Mouse (Mus musculus): ENCODE data around the gene Egfr. TPM values are rescaled to one million over a fixed set of nuclear protein-coding genes. Genes with fewer than 3 reads are reported as not detected.
A peak's percentile ranks its signal among the peaks of the same experiment; 100 is the strongest.

Gene Egfr
- polyA plus RNA-seq, 1 experiment from 2014 or later: 6.0 TPM

GRCm38 (mm10) chr11:16863547-16863946, 111.5 kb downstream of the Egfr start:
- Histone ChIP-seq H3K9me3 (ENCODE audit: control insufficient read depth, low read length) (no peaks in the 10 kb centered on the region), H3K36me3 (ENCODE audit: control insufficient read depth, insufficient read depth, low read length) (no peaks in the 10 kb centered on the region), H3K4me2 (replicated peaks; ENCODE audit: low read depth, low read length) (no peak overlapping the region), H3K27me3 (ENCODE audit: control insufficient read depth, insufficient read depth, low read length) (no peaks in the 10 kb centered on the region), H3K4me3 (ENCODE audit: low read length) (no peak overlapping the region), H3K4me1 (ENCODE audit: control insufficient read depth, insufficient read depth, low read length) (no peaks in the 10 kb centered on the region), H3K9ac (ENCODE audit: low read depth, low read length) (no peak overlapping the region), H3K27ac (ENCODE audit: low read depth, low read length) (no peak overlapping the region)
- no peak for ATAC-seq (ENCODE audit: low FRiP score, low TSS enrichment)

GRCm38 (mm10) chr11:16864980-16865561, 113.1 kb downstream of the Egfr start:
- Histone ChIP-seq H3K4me3 (ENCODE audit: low read length) (no peak overlapping the region), H3K4me2 (replicated peaks; ENCODE audit: low read depth, low read length) (no peak overlapping the region), H3K9ac (ENCODE audit: low read depth, low read length) (no peak overlapping the region), H3K27me3 (ENCODE audit: control insufficient read depth, insufficient read depth, low read length) (no peaks in the 10 kb centered on the region), H3K9me3 (ENCODE audit: control insufficient read depth, low read length) (no peaks in the 10 kb centered on the region), H3K36me3 (ENCODE audit: control insufficient read depth, insufficient read depth, low read length) (peaks cover 3% of the 10 kb centered on the region; the same call in 1 of the 2 replicates), H3K4me1 (ENCODE audit: control insufficient read depth, insufficient read depth, low read length) (no peaks in the 10 kb centered on the region), H3K27ac (ENCODE audit: low read depth, low read length) (no peak overlapping the region)
- ATAC-seq (ENCODE audit: low FRiP score, low TSS enrichment): no peak; the same call in 1 of the 2 replicates
- WGBS: 57% methylated on average over 3 of the region's 3 CpGs

GRCm38 (mm10) chr11:16868051-16868450, 116.0 kb downstream of the Egfr start:
- ATAC-seq (ENCODE audit: low FRiP score, low TSS enrichment): no peak
- no peaks in the 10 kb centered on the region for H3K4me1 ChIP-seq (ENCODE audit: control insufficient read depth, insufficient read depth, low read length)
- no peak overlapping the region for H3K4me2 ChIP-seq (replicated peaks; ENCODE audit: low read depth, low read length)
- no peaks in the 10 kb centered on the region for H3K9me3 ChIP-seq (ENCODE audit: control insufficient read depth, low read length)
- 75% methylated on average over 6 of the region's 6 CpGs for WGBS
- H3K4me3 ChIP-seq (ENCODE audit: low read length): no peak overlapping the region
- no peak overlapping the region for H3K27ac ChIP-seq (ENCODE audit: low read depth, low read length)
- no peak overlapping the region for H3K9ac ChIP-seq (ENCODE audit: low read depth, low read length)
- no peaks in the 10 kb centered on the region for H3K27me3 ChIP-seq (ENCODE audit: control insufficient read depth, insufficient read depth, low read length)
- peaks cover 3% of the 10 kb centered on the region; the same call in 1 of the 2 replicates for H3K36me3 ChIP-seq (ENCODE audit: control insufficient read depth, insufficient read depth, low read length)

GRCm38 (mm10) chr11:16869506-16869905, 117.5 kb downstream of the Egfr start:
- Histone ChIP-seq H3K9ac (ENCODE audit: low read depth, low read length) (no peak overlapping the region), H3K4me3 (ENCODE audit: low read length) (no peak overlapping the region), H3K27me3 (ENCODE audit: control insufficient read depth, insufficient read depth, low read length) (no peaks in the 10 kb centered on the region), H3K36me3 (ENCODE audit: control insufficient read depth, insufficient read depth, low read length) (peaks cover 3% of the 10 kb centered on the region; the same call in 1 of the 2 replicates), H3K4me1 (ENCODE audit: control insufficient read depth, insufficient read depth, low read length) (no peaks in the 10 kb centered on the region), H3K4me2 (replicated peaks; ENCODE audit: low read depth, low read length) (no peak overlapping the region), H3K27ac (ENCODE audit: low read depth, low read length) (no peak overlapping the region), H3K9me3 (ENCODE audit: control insufficient read depth, low read length) (no peaks in the 10 kb centered on the region)
- ATAC-seq (ENCODE audit: low FRiP score, low TSS enrichment): no peak
- 78% methylated on average over 2 of the region's 2 CpGs for WGBS

GRCm38 (mm10) chr11:16871120-16871519, 119.1 kb downstream of the Egfr start:
- no peak overlapping the region for H3K9ac ChIP-seq (ENCODE audit: low read depth, low read length)
- H3K27me3 ChIP-seq (ENCODE audit: control insufficient read depth, insufficient read depth, low read length): no peaks in the 10 kb centered on the region
- no peak overlapping the region for H3K27ac ChIP-seq (ENCODE audit: low read depth, low read length)
- no peaks in the 10 kb centered on the region for H3K4me1 ChIP-seq (ENCODE audit: control insufficient read depth, insufficient read depth, low read length)
- no peak overlapping the region for H3K4me2 ChIP-seq (replicated peaks; ENCODE audit: low read depth, low read length)
- H3K9me3 ChIP-seq (ENCODE audit: control insufficient read depth, low read length): no peaks in the 10 kb centered on the region
- H3K4me3 ChIP-seq (ENCODE audit: low read length): no peak overlapping the region
- WGBS: 60% methylated on average over 5 of the region's 5 CpGs
- ATAC-seq (ENCODE audit: low FRiP score, low TSS enrichment): peak; percentile 71; the same call in 1 of the 2 replicates
- peaks cover 3% of the 10 kb centered on the region; the same call in 1 of the 2 replicates for H3K36me3 ChIP-seq (ENCODE audit: control insufficient read depth, insufficient read depth, low read length)

- H3K27ac ChIP-seq (ENCODE audit: low read depth, low read length): no peak overlapping the region
- H3K9ac ChIP-seq (ENCODE audit: low read depth, low read length): no peak overlapping the region
- H3K36me3 ChIP-seq (ENCODE audit: control insufficient read depth, insufficient read depth, low read length): no peaks in the 10 kb centered on the region; the same call in 1 of the 2 replicates
- H3K27me3 ChIP-seq (ENCODE audit: control insufficient read depth, insufficient read depth, low read length): no peaks in the 10 kb centered on the region
- no peaks in the 10 kb centered on the region for H3K4me1 ChIP-seq (ENCODE audit: control insufficient read depth, insufficient read depth, low read length)
- no peak for ATAC-seq (ENCODE audit: low FRiP score, low TSS enrichment)
- no peak overlapping the region for H3K4me2 ChIP-seq (replicated peaks; ENCODE audit: low read depth, low read length)
- no peaks in the 10 kb centered on the region for H3K9me3 ChIP-seq (ENCODE audit: control insufficient read depth, low read length)
- 56% methylated on average over 9 of the region's 9 CpGs for WGBS
- H3K4me3 ChIP-seq (ENCODE audit: low read length): no peak overlapping the region
Measured at GRCm38 (mm10) chr11:16877676-16878378, 125.8 kb downstream of the Egfr start.

- Histone ChIP-seq H3K4me2 (replicated peaks; ENCODE audit: low read depth, low read length) (no peak overlapping the region), H3K27me3 (ENCODE audit: control insufficient read depth, insufficient read depth, low read length) (no peaks in the 10 kb centered on the region), H3K9me3 (ENCODE audit: control insufficient read depth, low read length) (no peaks in the 10 kb centered on the region), H3K4me1 (ENCODE audit: control insufficient read depth, insufficient read depth, low read length) (no peaks in the 10 kb centered on the region), H3K9ac (ENCODE audit: low read depth, low read length) (no peak overlapping the region), H3K36me3 (ENCODE audit: control insufficient read depth, insufficient read depth, low read length) (no peaks in the 10 kb centered on the region; the same call in 1 of the 2 replicates), H3K4me3 (ENCODE audit: low read length) (no peak overlapping the region), H3K27ac (ENCODE audit: low read depth, low read length) (peak overlapping the region; percentile 7; the same call in 1 of the 2 replicates)
- ATAC-seq (ENCODE audit: low FRiP score, low TSS enrichment): peak; percentile 73; the same call in 1 of the 2 replicates
- 47% methylated on average over 4 of the region's 4 CpGs for WGBS
Measured at GRCm38 (mm10) chr11:16881932-16882331, 129.9 kb downstream of the Egfr start.

GRCm38 (mm10) chr11:16886152-16886551, 134.1 kb downstream of the Egfr start:
- H3K4me1 ChIP-seq (ENCODE audit: control insufficient read depth, insufficient read depth, low read length): no peaks in the 10 kb centered on the region
- no peak overlapping the region for H3K4me3 ChIP-seq (ENCODE audit: low read length)
- H3K9ac ChIP-seq (ENCODE audit: low read depth, low read length): no peak overlapping the region
- H3K4me2 ChIP-seq (replicated peaks; ENCODE audit: low read depth, low read length): no peak overlapping the region
- no peak for ATAC-seq (ENCODE audit: low FRiP score, low TSS enrichment)
- 74% methylated on average over 6 of the region's 6 CpGs for WGBS
- no peak overlapping the region for H3K27ac ChIP-seq (ENCODE audit: low read depth, low read length)
- H3K36me3 ChIP-seq (ENCODE audit: control insufficient read depth, insufficient read depth, low read length): no peaks in the 10 kb centered on the region; the same call in 1 of the 2 replicates
- no peaks in the 10 kb centered on the region for H3K27me3 ChIP-seq (ENCODE audit: control insufficient read depth, insufficient read depth, low read length)
- H3K9me3 ChIP-seq (ENCODE audit: control insufficient read depth, low read length): no peaks in the 10 kb centered on the region

- Histone ChIP-seq H3K4me2 (replicated peaks; ENCODE audit: low read depth, low read length) (no peak overlapping the region), H3K27ac (ENCODE audit: low read depth, low read length) (no peak overlapping the region), H3K27me3 (ENCODE audit: control insufficient read depth, insufficient read depth, low read length) (no peaks in the 10 kb centered on the region), H3K4me1 (ENCODE audit: control insufficient read depth, insufficient read depth, low read length) (no peaks in the 10 kb centered on the region), H3K9me3 (ENCODE audit: control insufficient read depth, low read length) (no peaks in the 10 kb centered on the region), H3K9ac (ENCODE audit: low read depth, low read length) (no peak overlapping the region), H3K4me3 (ENCODE audit: low read length) (no peak overlapping the region), H3K36me3 (ENCODE audit: control insufficient read depth, insufficient read depth, low read length) (no peaks in the 10 kb centered on the region; the same call in 1 of the 2 replicates)
- no peak for ATAC-seq (ENCODE audit: low FRiP score, low TSS enrichment)
Measured at GRCm38 (mm10) chr11:16888086-16888485, 136.1 kb downstream of the Egfr start.
